Mouse (Mus musculus): ENCODE data around the gene Ntrk2.
A peak's percentile ranks its signal among the peaks of the same experiment; 100 is the strongest.

The Ntrk2 gene

DNA sequence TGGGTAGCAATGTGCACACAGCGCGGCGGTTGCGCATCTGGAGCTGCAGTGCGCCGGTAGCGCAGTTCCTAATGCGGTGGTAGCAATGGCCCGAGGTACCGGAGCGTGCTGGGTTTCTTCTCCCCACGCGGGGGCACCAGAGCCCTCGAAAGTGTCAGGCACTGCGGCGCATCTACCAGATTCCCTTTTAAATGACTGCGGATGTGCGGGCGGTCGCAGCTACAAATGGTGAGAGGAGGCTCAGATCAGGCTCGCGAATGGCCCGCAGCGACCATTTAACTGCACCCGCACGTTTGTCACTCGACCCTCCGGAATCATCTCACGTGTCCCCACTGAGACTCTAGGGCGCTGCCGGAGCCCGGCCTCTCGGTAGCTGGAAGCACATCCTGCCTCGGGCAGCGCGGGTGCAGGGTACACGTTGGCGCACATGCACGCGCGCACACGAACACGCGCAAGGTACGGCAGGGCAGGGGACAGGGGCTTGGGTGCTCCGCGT lies at the start of gene Ntrk2:
Ntrk2 (plus strand) TSS at position 173 of the 496 bp plus-strand sequence.
- peak; percentile 86 for DNase-seq (ENCODE audit: extremely low spot score, low spot score)

DNA sequence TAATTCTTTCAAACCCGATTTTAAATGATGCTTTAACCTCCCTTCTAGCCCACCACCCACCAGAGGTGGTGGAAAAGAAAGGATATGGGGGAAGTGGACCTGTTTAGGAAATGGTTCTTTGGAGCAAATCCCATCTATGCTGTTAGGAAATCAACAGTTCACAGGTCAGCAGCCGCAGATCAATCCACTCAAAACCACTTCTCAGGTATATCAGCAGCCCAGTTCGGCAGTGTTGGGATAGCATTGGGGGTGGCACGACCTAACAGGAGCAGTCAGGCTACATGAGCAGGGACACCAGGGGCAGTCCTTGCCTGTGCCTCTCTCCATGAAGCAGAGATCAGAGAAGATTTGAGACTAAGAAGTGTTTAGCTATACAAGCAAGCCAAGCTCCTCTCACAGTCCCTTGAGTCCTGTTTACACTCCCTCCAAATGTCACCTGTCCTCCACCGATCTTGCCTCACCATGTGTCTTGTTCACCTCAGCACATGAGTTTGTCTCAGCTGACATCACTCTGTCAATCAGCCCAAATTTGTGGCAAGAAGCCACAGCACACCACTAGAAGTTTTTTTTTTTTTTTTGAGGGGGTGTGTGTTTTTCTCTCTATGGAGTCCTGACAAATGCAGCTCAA lies 45.3 kb upstream of the Ntrk2 start:
- no peak for DNase-seq (ENCODE audit: extremely low spot score, low spot score)

DNA sequence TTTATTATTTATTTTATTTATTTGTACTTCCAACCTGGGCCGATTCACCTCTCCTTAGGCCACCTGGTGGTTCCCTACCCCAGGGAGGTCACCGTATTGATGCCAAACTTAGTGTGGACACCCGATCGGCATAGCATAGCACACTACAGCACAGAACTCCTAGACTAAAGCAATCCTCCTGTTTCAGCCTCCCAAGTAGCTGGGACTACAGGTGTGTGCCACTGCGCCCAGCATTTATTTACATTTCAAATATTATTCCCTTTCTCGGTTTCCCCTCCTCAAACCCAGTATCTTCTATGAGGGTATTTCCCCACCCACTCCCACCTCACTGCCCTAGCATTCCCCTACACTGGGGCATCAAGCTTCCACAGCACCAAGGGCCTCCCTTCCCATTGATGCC lies 38.1 kb upstream of the Ntrk2 start:
- no peak for DNase-seq (ENCODE audit: extremely low spot score, low spot score)

DNA sequence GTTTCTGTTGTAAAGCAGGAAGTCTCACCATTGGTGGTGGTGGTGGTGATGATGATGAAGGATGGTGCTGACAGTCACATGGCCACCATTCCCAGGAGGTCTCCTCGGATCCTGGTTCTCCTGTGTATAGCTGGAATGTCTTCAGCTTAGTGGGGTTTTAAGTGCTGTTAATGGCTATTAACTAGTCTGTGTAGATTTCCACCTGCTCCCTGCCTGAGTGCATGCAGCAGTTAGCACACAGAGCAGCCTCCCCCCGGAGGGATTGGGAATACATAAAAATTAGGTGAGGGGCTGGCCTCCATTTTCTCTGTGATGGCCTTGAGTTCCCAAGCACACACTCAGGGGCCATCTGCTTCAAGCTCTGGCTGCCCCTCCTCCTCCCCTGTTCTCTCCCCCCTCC lies 36.9 kb upstream of the Ntrk2 start:
- DNase-seq (ENCODE audit: extremely low spot score, low spot score): no peak

DNA sequence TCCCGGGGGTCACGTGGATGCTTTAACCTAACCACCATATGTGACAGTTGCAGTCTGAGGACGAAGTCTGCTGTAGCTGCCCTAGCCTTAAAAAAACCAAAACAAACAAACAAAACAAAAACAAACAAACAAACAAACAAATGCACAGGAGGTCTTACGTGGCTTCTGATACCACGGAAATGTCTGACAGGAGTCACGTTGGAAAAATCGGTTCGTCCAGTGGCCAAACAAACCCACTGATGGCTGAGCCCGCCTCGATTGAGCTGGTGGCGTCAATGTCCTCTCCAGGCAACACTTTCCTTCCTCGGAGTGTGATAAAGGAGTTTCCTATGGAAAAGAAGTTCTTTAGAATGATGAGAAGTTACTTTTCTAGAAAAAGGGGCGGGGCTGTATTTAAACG lies 27.1 kb upstream of the Ntrk2 start:
- no peak for DNase-seq (ENCODE audit: extremely low spot score, low spot score)

DNA sequence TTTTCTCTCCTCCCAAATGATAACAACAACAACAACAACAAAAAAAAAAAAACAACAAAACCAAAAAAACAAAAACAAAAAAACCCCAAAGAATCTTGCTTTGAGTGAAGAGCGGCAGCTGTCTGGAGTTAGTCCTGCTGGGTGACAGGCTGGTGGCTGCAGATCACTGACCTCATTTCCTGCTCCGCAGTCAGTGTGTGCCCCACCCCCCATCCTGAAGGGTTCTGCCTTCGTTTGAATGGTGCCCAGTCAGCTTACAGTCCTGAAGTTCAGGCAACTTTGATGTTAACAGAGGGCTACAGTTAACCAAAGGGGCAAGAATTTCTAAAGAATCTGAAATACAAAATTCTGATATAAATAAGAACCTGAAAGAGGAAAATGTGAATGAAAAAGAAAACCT lies 19.9 kb upstream of the Ntrk2 start:
- DNase-seq (ENCODE audit: extremely low spot score, low spot score): peak; percentile 11

DNA sequence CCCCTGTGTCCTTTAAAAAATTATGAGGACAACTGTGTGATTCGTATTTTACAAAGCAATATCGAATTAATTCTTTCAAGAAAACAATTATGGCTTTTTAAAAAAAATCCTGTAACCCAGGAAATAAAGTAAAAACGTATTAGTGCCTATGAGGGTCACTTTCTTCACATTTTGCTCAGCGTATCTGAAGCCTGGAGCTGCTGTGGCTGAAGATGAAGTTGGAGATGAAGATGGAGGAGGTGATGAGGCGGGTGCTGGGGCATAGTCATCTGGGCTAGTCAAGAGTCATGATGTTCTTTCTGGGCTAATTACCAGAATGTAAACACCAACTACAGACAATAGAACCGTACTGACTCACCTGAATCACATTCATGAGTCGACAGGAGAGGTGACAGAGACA lies 15.6 kb upstream of the Ntrk2 start:
- no peak for DNase-seq (ENCODE audit: extremely low spot score, low spot score)

DNA sequence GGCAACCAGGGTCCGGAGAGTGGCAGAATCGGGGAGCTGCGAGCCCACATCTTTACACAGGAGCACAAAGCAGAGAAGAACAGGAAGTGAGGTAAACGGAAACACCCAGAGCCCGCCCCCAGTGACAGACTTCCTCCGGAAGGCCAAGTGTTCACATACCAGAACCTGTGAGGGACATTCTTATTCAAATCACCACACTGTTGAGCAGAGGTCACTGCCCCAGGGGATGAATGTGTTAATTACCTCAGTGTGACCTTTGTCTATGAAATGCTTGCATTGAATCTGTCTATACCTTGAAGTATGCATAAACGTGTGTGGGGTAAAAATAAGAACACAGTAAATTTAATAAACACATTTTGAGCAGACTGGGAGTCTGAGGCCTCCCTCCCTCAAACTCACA lies 9.0 kb upstream of the Ntrk2 start:
- no peak for DNase-seq (ENCODE audit: extremely low spot score, low spot score)

DNA sequence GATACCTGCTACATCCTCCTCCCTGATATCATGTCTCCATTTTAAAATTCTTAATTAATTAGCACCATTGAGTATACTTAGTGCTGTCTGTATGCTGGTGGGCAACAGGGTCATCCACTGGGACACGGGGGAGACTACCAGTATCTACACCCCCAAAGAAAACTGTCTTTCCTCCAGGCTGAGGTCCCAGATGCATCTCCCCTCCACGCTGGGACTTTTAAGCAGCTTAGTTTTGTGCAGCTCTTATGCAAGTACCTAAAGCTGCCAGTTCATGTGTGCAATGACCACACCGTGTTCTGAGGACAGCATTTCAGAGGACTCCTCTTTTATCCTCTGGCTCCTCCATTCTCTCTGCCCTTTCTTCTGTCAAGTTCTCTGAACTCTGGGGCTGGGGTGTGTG lies 5.1 kb upstream of the Ntrk2 start:
- no peak for DNase-seq (ENCODE audit: extremely low spot score, low spot score)

DNA sequence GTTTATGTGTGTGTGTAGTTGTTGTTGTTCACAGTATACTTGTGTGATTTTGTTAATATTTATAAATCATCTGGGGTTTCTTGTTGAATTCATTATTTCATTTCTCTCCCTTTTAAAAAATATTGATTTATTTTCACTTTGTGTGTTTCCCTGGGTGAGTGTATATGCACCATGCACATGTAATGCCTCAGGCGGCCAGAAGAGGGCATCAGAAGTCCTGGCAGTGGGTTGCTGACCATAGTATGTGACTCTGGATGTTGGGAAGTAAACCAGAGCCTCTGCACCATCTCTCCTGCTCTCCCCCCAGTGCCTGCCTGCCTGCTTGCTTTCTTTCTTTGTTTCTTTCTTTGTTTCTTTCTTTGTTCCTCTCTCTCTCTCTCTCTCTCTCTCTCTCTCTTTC lies 2.5 kb upstream of the Ntrk2 start:
- peak; percentile 12 for DNase-seq (ENCODE audit: extremely low spot score, low spot score)

DNA sequence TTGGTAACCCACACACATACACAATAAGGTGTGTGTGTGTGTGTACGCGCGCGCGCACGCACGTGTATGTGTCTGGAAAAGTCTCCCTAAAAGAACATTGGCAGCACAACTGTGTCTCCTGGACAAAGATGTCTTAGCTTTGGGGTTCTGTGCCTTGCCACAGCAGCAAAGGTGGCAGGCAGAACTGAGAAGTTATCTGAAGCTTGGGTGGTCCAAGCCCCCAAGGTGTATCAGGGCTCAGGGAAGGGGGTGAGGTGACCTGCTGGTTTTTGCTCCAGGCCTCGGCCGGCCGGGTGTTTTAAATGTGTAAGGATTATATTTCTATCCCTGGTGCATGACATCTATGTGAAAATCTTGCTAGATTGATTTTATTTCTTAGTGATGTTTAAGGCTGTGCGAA lies 536 bp upstream of the Ntrk2 start:
- no peak for DNase-seq (ENCODE audit: extremely low spot score, low spot score)

DNA sequence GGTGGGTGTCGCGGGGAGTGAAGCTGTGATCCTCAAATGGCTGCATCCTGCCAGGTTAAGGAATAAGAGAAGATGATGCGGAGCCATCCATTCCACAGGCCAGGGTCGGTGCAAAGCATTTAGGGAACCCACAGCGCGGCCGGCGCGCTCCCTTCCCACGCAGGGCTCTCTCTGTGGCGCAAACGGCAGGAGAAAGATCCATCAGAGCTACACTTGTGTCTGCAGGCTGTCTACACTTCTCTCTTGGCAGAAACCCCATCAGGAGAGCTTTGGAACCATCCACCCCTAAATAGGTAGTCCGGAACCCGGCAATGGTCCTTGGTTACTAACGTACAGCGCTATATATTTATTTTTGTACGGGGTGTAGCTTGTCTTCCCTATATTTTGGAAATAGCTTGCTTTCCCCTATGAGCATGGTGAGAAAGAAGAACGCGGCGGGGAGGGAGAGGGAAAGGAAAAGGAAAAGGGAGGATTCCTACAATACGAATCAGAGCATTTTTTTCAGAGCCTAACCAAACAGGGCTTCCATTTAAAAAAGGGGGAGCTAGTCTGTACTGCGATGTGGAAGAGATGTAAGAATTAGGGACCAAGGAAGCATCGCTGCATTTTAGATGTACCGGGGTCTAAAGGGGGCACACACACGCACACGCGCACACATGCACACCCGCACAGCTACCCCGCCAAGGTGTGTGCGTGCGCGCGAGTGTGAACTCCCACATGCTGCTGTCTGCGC lies 693 bp downstream of the Ntrk2 start:
- DNase-seq (ENCODE audit: extremely low spot score, low spot score): no peak

DNA sequence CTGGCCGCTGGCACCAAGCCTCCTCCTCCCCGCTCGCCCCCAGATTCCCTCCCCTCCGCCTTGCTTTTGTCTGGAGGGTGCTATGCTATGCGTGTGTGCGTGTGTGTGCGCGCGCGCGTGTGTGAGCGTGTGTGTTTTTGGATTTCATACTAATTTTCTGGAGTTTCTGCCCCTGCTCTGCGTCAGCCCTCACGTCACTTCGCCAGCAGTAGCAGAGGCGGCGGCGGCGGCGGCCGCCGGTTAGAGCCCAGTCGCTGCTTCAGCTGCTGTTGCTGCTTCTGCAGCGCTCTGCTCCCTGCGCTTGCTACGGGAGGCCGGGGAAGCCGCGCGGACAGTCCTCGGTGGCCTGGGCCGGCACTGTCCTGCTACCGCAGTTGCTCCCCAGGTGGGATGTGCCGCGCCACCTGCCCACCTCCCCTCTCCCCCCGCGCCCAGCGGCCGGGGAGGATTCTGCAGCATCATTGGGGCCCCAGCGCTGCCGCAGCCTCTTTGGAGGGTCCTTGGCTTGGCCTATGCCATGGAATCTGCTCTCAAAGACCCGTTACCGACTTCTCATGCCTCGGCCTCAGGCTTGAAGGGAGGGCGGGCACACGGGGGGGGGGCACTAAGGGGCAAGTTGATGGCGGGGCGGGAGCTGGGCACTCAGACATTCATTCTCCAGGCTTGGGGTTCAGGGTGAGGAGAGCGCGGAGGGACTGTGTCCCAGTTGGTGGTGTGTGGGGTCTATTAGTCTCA lies 1.4 kb downstream of the Ntrk2 start:
- DNase-seq (ENCODE audit: extremely low spot score, low spot score): peak; percentile 73

DNA sequence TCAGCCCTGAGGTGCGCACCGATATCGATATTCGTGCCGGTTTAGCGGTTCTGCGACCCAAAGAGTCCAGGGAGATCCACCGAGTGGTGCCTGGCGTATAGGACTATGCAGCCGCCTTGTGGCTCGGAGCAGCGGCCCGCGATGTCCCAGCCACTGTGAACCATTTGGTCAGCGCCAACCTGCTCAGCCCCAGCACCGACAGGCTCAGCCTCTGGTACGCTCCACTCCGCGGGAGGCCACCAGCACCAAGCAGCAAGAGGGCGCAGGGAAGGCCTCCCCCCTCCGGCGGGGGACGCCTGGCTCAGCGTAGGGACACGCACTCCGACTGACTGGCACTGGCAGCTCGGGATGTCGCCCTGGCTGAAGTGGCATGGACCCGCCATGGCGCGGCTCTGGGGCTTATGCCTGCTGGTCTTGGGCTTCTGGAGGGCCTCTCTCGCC lies 2.0 kb downstream of the Ntrk2 start:
- peak; percentile 70 for DNase-seq (ENCODE audit: extremely low spot score, low spot score)

DNA sequence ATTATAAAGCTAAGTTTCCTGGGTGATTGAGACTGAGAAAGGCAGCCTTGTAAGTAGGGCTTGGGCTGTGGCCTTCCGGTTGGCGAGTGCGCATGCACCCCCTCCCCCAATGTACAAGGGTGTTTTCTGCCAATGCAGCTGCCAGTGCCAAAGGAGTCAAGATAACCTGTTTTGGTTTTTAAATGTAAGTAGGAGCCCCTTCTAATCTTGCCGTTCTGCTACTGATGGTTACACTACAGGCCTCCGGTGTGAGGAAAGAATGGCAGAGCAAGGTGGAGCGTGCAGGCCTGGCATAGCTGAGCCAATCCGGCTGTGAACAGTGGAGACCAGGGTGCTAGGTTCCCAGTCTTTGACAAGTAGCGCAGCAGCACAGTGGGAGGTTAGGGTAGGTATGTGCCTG lies 3.6 kb downstream of the Ntrk2 start:
- no peak for DNase-seq (ENCODE audit: extremely low spot score, low spot score)

DNA sequence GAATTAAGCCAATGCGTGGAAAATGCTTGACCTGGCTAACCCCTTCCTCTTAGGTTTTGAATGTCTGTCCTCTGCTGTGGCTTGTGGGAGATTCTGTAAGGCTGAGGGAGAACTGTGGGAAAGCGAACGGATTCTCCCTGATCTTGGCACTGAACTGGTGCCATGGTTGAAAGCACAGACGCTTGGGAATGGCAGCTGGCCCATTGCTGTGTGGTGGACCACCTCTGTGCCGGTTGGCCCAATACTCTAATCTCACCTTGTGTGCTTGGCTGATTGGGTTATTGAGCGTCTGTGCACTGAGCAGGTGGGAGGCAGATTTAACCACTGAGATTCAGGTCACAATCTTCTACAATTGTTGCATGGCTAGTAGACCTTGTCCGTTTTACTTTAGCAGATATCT lies 18.4 kb downstream of the Ntrk2 start:
- no peak for DNase-seq (ENCODE audit: extremely low spot score, low spot score)

DNA sequence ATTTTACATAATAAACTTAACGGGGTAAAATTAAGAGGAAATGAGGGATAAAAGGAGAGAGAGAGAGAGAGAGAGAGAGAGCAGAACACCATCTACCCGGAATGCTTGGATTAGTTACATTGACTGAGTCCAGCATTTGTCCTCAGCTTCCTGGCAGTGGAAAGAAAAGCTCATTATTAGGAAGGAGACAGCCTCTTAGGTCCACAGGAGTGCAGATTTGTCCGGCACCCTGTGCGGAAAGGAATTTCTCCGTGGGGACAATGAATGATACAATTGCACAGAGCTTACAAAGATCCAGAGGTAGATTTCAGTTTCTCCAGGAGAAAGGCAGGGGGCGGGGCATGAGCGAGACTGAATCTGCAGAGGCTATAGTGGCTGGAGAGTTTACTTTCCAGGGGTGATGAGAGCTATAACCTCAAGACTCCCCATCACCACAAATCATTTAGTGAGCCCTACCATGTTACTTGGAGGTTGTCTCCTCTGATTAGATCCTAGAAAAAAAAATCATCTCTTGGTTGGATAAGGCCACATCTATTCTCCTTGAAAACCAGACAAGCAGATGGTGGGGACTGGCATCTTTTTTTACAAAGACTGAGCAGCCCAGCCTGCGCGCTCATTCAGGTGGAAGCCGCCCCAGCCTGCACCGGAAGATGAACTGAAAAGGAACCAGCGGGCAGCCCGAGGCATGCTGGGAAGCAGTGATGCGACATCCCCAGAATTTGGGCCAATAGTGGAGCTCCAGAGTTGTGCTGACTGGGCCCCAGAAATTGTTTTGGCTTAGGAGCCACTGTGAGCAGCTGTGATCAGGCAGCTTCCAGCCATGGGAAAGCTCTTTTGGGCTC lies 20.2 kb downstream of the Ntrk2 start:
- DNase-seq (ENCODE audit: extremely low spot score, low spot score): no peak

DNA sequence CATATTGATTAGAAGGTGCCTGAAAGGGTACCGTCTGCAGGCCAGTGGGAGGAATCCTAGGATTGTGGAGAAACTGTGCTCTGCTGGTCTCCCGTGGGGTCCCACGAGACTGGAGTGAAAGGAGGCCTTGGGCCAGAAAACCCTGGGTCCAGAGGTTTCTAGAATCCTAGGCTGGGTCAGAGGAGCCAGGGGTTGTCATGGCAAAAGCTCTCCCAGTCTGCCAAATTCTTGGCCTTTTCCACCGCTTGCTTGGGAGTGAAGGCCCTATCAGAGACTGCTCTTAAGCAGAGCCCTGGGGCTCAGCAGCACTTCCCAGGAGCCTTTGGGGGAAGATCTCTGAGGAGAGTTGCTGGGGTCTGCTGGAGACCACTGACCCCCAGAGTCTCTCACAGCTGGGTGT lies 25.6 kb downstream of the Ntrk2 start:
- DNase-seq (ENCODE audit: extremely low spot score, low spot score): no peak

DNA sequence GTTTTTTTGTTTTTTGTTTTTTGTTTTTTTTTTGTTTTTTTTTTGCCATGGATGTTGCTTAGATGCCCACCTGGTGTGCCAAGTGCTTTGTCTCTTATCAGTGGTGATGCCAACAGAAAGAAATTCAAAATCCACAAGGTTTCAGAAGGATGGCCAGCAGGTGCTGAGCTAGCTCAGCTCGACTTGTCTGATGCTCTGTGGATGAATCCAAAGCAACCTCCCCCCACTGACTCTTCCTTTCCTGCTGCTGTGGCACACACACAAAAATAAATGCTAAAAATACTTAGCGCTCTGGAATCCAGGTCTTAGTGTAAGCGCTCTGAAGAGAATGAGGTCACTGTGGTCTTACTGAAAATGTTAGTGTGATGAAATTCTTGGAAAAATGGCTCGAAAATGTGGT lies 28.4 kb downstream of the Ntrk2 start:
- no peak for DNase-seq (ENCODE audit: extremely low spot score, low spot score)

DNA sequence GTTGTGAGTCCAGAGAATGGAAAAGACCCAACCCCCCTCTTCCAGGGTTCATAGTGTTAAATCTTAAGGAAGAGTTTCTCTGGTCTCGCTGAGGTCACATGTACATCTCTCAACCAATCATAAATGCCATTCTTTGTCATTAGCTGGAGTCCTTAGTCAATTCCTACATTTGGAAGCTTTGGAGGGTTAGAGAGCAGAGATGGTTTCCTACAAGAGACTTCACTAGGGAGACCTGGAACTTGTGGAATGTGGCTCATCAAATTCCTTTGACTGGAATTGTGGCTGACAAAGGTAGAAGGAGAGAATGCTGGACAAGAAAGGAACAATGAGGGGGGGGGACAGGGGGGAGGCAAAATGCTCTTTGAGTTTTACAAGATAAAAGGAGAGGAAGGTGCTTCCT lies 30.5 kb downstream of the Ntrk2 start:
- no peak for DNase-seq (ENCODE audit: extremely low spot score, low spot score)

DNA sequence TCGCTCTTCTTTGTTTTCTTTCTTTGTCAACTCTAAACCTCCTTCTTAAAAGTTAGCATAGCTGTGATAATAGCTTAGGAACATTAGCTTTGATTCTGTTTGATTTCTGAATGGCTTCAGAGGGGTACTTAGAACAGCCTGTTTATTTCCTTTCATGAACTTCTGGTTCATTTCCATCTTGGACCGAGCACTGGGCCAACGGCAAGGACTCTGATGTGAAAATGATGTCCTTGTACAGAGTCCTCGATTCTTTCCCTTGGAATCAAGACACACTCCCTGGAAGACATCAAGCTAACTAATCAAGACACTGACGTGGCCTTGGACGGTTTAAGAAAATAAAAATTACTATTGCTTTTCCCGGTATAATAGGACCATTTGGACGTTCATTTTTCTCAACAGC lies 31.7 kb downstream of the Ntrk2 start:
- no peak for DNase-seq (ENCODE audit: extremely low spot score, low spot score)
